Mouse (Mus musculus) telencephalon, adult 2 months (tissue): ENCODE measurements around the gene Xpot.
A peak's percentile ranks its signal among the peaks of the same experiment; 100 is the strongest.

ENCODE experiments used
- DNase-seq: peaks from one replicate; pipeline ENCODE4 v3.0.0-alpha.2; 2011; ENCODE audit warnings: low read depth, low spot score

Xpot gene

GRCm38 (mm10) chr10:121622431-121622830 lies 3.7 kb downstream of the Xpot start:
- no peak for DNase-seq

DNA sequence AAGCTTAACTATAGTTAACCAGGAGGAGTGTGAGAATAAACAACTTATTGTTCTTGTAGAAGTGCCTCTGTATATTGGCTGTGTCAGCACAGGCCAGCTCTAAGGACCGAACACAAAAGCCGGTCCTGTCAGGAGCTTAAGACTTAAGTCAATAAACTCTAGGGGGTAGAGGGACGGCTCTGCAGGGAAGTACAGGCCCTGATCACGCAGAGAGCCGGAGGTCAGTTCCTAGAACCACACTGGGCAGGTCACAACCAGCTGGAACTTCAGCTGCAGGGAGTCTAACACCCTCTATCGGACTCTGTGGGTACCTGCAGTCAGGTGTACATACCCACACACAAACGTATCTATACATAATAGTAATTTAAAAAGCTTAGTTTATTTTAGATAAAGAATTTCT lies 10.2 kb downstream of the Xpot start:
- DNase-seq, result no peak

- DNase-seq, result no peak
Observed at GRCm38 (mm10) chr10:121615146-121615870, 10.8 kb downstream of the Xpot start.

DNA sequence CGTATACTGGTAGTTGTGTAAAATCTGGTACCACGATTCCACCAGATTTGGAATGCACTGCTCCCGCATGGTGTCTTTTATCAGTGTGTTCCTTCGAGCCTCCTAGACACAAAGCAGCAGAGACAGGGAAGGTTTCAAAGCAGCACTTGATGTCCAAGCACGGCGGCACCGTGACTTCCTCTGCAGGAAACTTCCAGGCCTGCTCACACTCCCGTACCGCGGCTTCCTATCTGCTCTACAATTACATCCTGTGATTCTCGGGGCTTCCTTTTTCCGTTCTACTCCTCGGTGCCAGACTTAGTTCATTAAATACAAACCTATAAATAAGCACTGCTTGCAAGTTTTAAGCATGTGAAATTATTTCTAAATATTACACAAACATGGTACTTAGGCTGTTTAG lies 12.6 kb downstream of the Xpot start:
- no peak for DNase-seq

GRCm38 (mm10) chr10:121612448-121612847 lies 13.7 kb downstream of the Xpot start:
- DNase-seq, result no peak

- DNase-seq, result no peak
Observed at GRCm38 (mm10) chr10:121611587-121611986, 14.5 kb downstream of the Xpot start.

- no peak for DNase-seq
Observed at GRCm38 (mm10) chr10:121608177-121608576, 18.0 kb downstream of the Xpot start.

DNA sequence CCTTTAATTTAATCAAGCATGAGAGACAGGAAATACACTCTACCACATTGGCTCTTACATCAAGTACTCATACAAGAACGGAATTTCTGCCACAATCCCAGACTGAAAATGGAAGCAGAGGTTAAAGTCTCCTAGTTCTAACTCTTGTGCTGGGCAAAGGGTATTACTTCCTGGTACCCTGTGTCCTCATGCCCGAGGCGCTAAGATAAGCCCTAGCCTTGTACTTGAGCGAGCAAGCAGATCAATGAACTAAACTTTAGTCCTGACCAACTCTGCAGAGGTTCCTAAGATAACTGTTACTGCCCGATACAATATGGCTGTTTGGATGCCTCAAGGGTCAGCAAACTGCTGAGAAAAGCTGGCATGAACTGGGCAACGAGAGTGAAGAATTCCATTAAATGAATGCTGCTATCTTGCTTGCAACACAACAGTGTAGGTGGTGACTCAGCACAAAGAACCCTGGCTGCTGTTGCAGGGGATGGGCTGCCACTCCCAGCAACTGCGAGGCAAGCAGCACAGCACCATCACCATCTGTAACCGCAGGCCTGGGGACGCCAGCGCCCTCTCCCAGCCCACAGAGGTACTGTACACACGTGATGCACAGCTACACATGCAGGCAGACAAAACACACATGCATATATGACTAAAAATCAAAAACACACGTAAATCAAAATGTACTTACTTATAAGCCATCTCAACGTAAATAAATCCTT lies 21.3 kb downstream of the Xpot start:
- DNase-seq, result no peak

- DNase-seq, result no peak
Observed at GRCm38 (mm10) chr10:121603556-121603955, 22.6 kb downstream of the Xpot start.

- no peak for DNase-seq
Observed at GRCm38 (mm10) chr10:121601272-121601671, 24.9 kb downstream of the Xpot start.

DNA sequence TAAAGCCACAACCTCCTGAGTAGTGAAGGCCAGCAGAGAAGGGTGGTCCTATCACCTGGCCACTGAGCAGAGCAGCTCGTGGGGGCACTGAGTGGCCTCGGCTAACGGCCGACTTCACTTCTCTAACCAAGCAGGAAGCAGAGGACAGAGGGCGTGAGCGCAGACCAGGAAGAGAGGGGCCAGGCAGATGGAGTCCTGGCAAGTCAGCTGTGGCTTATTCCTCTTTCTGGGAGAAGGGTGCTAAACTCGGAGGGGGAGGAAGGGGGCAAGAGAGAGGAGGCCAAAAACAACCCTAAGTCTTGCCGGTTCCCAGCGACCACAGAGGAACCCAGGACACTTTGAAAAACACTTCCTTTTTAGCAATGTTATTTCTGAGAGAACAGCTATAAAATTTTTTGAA lies 29.6 kb downstream of the Xpot start:
- peak; percentile 31 for DNase-seq

DNA sequence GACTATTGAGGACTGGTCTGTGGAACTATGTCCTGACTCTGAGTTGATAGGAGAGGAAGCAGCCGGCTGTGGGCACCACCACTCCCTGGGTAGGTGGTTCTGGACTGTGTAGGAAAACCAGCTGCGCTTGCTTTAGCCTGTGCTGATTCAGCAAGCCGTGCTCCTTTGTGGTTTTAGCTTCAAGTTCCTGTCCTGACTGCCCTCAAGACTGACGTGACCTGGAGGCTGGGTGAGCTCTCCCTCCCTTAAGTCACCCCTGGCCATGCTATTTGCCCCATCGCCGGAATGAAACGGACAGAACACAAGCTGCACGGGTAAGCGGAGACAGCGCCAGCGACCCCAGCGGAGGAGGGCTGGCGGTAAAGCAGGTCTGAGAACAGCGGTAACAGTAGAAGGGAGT lies 35.0 kb downstream of the Xpot start:
- DNase-seq, result no peak

DNA sequence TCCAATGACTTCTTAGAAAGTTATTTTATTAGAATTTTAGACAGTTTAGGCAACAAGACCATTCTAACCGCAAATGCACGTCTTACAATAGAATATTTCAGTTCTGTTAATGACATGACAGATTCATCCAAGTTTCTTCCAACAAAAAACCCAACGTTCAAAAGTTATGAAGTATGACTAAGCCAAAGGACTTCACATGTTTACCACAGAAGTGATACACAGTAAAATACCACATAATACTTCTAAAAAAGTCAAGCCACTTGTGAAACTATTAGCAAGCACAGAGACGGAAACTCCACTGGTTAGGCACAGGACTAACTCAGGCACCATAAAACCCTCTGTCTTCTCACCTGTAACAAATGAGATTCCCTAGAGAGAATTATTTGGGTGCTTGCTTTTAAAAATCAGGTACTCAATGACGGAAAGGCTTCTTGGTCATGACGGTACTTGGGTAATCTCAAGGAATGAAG lies 38.7 kb downstream of the Xpot start:
- DNase-seq, result no peak

DNA sequence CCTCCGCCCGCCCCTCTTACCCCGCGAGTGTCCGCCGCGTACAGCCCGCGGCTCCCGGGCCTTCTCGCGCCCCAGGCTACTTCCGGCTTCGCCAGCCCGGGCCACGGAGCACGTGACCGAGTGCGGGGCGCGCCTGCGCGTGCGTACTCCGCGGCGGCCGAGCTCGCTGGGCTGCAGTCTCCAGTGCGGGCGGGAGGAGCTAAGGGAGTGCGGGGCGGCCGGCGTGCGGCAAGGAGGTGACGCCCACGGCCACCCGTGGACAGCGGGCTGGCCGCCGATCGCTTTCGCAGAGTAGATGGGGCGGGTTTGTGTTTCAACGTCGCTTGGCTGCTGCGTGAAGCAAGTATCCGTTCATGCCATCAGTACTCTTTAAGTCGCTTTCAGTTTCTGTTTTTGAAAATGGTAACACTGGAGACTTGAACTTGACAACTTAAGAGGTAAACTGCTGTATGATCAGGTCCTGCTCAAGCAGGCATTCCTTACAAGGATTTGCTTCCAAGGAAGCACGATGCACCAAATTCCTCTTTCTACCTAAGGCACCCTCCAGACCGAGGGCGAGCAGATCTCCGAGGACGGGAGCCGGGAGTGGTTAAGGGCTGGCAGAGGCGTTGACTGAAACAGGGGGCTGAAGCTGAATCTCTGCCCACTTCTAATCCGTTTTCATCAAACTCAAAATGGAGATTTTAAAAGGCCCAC lies 39.3 kb downstream of the Xpot start, which contains the start of gene Tbk1:
TSS of gene Tbk1 (minus strand) at position 113 of the 696 bp plus-strand sequence.
- peak; percentile 81 for DNase-seq

DNA sequence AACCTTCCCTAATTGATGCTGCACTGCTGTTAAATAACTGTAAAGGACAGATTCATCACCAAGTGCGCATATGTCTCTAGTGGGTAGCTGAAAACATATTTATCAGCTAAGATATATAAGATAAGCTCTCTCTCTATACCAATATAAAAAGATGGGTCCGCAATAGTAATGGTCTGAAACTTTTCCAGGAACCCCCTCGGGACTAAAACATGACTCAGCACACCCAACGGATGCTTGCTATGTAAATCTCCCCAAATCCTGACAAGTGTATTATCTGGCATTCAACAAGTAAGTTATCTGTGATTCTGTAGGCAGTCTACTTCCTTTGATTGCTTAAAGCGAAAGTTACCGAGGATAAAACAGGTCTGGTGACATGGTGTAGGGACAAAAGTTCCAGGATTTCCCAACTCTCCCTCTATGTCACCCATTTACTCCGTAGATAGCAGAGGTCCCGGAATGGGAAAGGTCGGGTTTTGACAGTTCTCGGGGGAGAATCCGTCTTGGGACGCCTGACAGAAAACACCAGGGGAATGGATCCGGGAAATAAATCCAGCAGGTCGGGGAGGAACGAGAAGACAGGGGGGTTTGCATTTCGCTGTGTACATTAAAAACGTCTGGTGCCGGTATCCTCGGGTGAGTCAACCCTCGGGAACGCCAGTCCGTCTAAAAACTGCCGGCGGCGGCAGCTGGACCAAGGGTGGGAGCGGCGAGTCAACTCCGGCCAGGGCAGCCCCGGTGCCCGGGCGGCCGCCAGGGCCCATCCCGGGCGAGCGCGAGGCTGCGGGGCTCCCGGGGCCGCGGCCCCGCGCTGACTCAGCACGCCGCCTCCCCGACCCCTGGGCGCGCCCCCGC lies 40.1 kb downstream of the Xpot start:
- DNase-seq, result no peak

DNA sequence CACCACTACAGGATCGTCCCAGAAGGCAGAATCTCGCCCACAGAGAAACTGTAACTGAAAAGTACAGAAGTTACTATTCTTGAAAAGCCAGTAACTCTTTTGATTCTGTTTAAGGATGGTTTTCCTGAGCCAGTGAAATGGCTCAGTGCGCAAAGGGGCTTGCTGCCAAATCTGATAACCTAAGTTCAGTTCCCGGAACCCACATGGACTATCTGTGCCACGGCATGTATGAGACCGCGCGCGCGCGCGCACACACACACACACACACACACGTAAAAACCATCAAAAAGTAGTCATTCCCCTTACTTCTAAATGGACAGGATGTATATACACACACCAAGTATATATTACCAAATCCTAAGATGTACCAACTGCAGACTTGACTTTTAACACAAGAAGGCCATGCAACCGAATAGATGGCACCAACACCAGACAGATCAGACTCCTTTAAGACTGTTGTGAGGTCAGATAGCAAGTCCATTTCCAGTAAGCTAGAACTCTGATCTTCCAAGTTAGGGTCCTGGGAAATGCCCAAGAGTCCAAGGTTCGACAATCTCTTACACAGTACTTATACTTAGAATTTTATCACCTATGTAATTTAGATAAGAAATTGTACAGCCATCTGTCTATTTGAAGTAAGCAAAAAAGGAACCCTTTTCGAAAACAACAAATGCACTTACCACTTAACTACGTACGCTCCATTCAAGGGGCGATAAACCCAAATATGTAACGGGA lies 40.9 kb downstream of the Xpot start:
- no peak for DNase-seq

DNA sequence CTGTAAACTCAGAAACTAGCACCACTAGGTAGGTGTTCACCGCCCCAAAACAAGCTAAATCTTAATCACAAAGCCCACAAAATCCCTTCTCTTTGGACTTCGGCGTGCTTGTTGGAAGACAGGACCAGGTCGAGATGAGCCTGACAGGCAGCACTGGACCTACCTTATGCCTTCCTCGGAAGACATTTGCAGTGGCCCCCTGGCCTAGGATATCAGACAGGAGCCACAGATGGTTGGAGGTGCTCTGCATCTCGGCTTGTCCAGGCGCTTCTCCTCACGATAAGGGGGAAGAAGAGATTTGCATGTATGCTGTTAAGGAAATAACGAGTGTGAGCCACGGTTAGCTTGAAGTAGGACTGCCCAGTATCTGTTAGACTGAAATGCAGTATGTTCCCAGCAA lies 42.1 kb downstream of the Xpot start:
- DNase-seq, result no peak

DNA sequence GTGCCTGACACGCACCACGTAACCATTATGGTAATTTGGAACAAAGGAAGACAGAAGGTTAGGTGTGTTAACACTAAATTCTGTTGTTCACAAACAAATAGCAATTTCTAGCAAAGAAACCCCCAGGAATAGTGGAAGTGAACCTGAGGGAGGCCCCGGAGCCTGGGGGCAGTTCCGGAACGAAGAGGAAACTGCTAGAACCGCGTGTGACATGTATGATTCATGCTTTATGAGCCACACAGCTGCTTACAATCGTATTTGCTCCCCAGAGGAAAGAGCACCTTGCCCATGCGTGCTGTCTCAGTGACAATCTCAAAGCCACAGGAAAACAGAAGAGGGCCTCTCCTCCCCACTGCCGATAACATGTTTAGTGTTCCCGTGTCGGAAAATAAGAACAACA lies 43.1 kb downstream of the Xpot start:
- no peak for DNase-seq

- no peak for DNase-seq
Observed at GRCm38 (mm10) chr10:121582287-121582686, 43.8 kb downstream of the Xpot start.

GRCm38 (mm10) chr10:121581405-121581804 lies 44.7 kb downstream of the Xpot start:
- DNase-seq, result no peak

GRCm38 (mm10) chr10:121580381-121580780 lies 45.8 kb downstream of the Xpot start:
- DNase-seq, result no peak
